Mouse (Mus musculus): ENCODE results near the gene Amd1.

The Amd1 gene

GRCm38 (mm10) chr10:40250969-40251368 lies 51.0 kb downstream of the Amd1 start:
- WGBS: 90% methylated on average over 6 of the region's 6 CpGs

DNA sequence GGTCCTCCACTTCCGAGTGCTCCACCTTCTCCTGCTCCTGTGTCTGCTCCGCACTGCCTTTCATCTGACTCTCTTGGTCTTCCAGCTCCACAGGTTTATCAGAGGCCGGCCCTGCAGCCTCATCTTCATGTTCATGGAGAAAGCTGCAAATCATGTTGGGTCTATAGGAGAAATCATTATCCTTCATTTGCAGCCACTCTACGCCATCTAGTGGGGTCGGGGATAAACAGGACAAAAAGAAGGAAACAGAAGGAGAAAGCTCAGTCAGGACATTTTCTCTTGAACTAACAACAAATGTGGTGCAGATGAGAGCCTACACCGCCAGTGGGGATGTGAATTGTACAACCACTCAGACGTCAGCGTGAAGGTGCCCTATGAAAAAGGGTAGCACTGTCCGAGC lies 52.4 kb downstream of the Amd1 start:
- 79% methylated on average over 9 of the region's 9 CpGs for WGBS

- WGBS: 24% methylated on average over 11 of the region's 11 CpGs
Observed at GRCm38 (mm10) chr10:40247166-40247716, 54.7 kb downstream of the Amd1 start.

- WGBS: under 1% methylated on average over 54 of the region's 54 CpGs
Observed at GRCm38 (mm10) chr10:40246374-40247165, 55.4 kb downstream of the Amd1 start, which contains the start of gene Rpf2. TSS of gene Rpf2 (minus strand) at chr10:40247036.

DNA sequence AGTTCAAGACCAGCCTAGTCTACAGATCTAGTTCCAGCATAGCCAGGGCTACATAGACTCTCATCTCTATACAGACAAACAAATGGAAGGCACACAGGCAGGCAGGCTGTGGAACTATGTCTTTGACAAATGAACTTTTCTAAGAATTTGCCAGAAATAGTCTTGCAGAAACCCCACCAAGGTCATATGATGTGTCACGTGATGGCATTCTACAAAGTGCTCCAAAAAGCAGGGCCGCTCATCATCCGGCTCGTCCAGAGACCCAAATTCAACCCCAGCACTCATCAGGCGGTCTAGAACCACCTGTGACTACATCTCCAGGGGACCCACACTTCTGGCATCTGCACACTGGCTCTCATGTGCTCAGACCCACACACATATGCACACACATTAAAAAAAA lies 64.2 kb downstream of the Amd1 start:
- 93% methylated on average over 5 of the region's 5 CpGs for WGBS

All from cerebral cortex, adult 2 months (tissue).